Mouse (Mus musculus) hindbrain, embryonic 11.5 days (tissue): Measurements from ENCODE around the gene Ppp1r12a. TPM values are rescaled to one million over a fixed set of nuclear protein-coding genes. Genes with fewer than 3 reads are reported as not detected.
A peak's percentile ranks its signal among the peaks of the same experiment; 100 is the strongest.

Experiments used
- ATAC-seq: fragments of 200-750 bp; cut with Nextera tagmentation; 2 replicates; pipeline ENCODE4 v1.8.0; 2017; ENCODE audit warnings: mild to moderate bottlenecking, moderate TSS enrichment, moderate library complexity; ENCODE audit not compliant: low FRiP score
- DNase-seq: peaks from one replicate; pipeline ENCODE4 v3.0.0-alpha.2; 2015; ENCODE audit warnings: low spot score
- H3K27ac ChIP-seq: fragments of 300-500 bp; sonication (generic); 2 replicates; pipeline ENCODE4 v1.5.1; 2014; ENCODE audit warnings: mild to moderate bottlenecking, low read depth, low read length
- H3K27me3 ChIP-seq: fragments of 300-500 bp; sonication (generic); 2 replicates; pipeline ENCODE4 v1.6.1; 2014; ENCODE audit warnings: mild to moderate bottlenecking, low read length, moderate library complexity, mixed read lengths; ENCODE audit not compliant: control insufficient read depth, insufficient read depth
- H3K36me3 ChIP-seq: fragments of 300-500 bp; sonication (generic); 2 replicates; pipeline ENCODE4 v1.6.1; 2014; ENCODE audit warnings: mild to moderate bottlenecking, low read length, moderate library complexity, mixed read lengths; ENCODE audit not compliant: control insufficient read depth, insufficient read depth
- H3K4me1 ChIP-seq: fragments of 300-500 bp; sonication (generic); replicated peaks from 2 replicates; pipeline ENCODE4 v1.6.1; 2014; ENCODE audit warnings: low read length, mixed read lengths; ENCODE audit not compliant: control insufficient read depth, insufficient read depth
- H3K4me2 ChIP-seq: fragments of 300-500 bp; sonication (generic); replicated peaks from 2 replicates; pipeline ENCODE4 v1.6.1; 2014; ENCODE audit warnings: mild to moderate bottlenecking, low read depth, low read length
- H3K4me3 ChIP-seq: fragments of 300-500 bp; sonication (generic); 2 replicates; pipeline ENCODE4 v1.5.1; 2014; ENCODE audit warnings: low read depth, low read length
- H3K9ac ChIP-seq: fragments of 300-500 bp; sonication (generic); 2 replicates; pipeline ENCODE4 v1.6.1; 2014; ENCODE audit warnings: low read depth, low read length
- H3K9me3 ChIP-seq: fragments of 300-500 bp; sonication (generic); 2 replicates; pipeline ENCODE4 v1.6.1; 2016; ENCODE audit warnings: low read length; ENCODE audit not compliant: control insufficient read depth
- WGBS: fragments of 180-500 bp; shearing (Covaris S2); extraction: QIAGEN DNeasy Blood & Tissue Kit; methylation state at CpG from one replicate; pipeline ENCODE4 v1.1.7; 2014; 5-methylcytosine and 5-hydroxymethylcytosine counted together
- polyA plus RNA-seq: library from polyadenylated mRNA; unstranded; fragments of >200 nt; fragmentation: Nextera tagmentation; extraction: Ambion mirVana; gene quantifications from 2 replicates; pipeline ENCODE4 v1.2.1, GENCODE M21; 2014

Gene Ppp1r12a
- polyA plus RNA-seq, 1 experiment from 2014 or later = 97.2 TPM

DNA sequence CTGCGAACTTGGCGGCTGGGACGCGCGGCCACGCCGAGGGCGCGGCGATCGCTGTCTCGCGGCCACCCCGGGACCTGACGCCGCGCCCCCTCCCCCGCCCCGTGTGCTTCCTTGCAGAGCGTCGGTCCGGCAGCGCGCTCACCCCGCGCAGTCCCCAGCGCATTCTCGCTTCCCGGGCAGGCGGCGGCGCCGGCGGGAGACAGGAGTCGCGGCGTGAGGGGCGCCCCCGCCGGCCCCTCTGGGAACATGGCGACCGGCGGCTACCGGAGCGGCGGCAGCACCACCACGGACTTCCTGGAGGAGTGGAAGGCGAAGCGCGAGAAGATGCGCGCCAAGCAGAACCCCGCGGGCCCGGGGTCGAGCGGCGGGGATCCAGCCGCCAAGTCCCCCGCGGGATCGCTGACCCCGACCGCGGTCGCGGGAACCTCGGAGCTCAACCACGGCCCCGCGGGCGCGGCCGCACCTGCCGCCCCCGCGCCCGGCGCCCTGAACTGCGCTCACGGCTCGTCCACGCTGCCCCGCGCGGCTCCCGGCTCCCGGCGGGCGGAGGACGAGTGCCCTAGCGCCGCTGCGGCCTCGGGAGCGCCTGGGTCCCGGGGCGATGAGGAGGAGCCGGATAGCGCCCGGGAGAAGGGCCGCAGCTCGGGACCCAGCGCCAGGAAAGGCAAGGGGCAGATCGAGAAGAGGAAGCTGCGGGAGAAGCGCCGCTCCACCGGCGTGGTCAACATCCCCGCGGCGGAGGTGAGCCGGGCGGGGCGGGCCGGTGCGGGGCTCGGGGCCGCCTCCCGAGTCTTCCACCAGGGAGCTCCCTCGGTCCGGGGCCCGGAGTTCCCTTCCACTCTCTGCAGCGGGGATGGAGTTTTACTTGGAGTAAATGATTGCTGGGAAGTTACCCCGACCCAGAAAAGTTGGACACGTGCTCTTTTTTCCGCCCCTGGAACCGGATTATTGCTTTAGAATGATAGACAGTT is 170.9 kb downstream of the Ppp1r12a start:
- DNase-seq = peak; percentile 78
- Histone ChIP-seq H3K27ac (peak overlapping the region; percentile 47; the same call in 1 of the 2 replicates), H3K27me3 (peaks cover 16% of the 10 kb centered on the region), H3K4me2 (peak overlapping the region; percentile 87), H3K4me1 (no peaks in the 10 kb centered on the region), H3K9ac (peak overlapping the region; percentile 86), H3K4me3 (peak overlapping the region; percentile 85), H3K9me3 (no peaks in the 10 kb centered on the region), H3K36me3 (no peaks in the 10 kb centered on the region)
- WGBS = under 1% methylated on average over 66 of the region's 129 CpGs
- ATAC-seq = peak; percentile 66

DNA sequence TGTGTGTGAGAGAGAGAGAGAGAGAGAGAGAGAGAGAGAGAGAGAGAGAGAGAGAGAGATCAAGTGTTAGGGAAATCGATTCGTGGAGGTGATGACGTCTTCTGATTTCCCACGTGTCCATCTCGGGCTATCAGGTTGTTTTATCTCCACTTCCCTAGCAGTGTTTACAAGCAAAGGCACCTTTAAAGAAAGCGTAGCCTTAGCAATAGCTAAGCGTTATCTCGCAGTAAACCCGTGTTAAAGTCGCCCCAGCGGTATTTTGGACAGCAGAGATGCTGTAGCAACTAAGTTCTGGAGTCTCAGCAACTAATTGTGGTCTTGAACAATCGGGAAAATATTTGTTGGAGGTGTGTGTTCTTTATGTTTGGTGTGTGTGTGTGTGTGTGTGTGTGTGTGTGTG is 171.6 kb downstream of the Ppp1r12a start:
- Histone ChIP-seq H3K27ac (no peak overlapping the region), H3K4me1 (no peaks in the 10 kb centered on the region), H3K9me3 (no peaks in the 10 kb centered on the region), H3K4me3 (peak overlapping the region; percentile 85), H3K27me3 (peaks cover 16% of the 10 kb centered on the region), H3K4me2 (peak overlapping the region; percentile 87), H3K9ac (0 out of 2 replicates have a peak overlapping the region, but pooled peaks have one; percentile 31), H3K36me3 (no peaks in the 10 kb centered on the region)
- peak; percentile 42 for DNase-seq
- no peak for ATAC-seq
- WGBS = 5% methylated on average over 12 of the region's 12 CpGs

Other genes with a start within 250 kb of the Ppp1r12a start
- gene Pawr, start 169.9 kb downstream of the Ppp1r12a start, polyA plus RNA-seq = 13.0 and 13.1 TPM in 2 replicates